Mouse (Mus musculus): ENCODE measurements around the gene Isg15.

Gene Isg15

DNA sequence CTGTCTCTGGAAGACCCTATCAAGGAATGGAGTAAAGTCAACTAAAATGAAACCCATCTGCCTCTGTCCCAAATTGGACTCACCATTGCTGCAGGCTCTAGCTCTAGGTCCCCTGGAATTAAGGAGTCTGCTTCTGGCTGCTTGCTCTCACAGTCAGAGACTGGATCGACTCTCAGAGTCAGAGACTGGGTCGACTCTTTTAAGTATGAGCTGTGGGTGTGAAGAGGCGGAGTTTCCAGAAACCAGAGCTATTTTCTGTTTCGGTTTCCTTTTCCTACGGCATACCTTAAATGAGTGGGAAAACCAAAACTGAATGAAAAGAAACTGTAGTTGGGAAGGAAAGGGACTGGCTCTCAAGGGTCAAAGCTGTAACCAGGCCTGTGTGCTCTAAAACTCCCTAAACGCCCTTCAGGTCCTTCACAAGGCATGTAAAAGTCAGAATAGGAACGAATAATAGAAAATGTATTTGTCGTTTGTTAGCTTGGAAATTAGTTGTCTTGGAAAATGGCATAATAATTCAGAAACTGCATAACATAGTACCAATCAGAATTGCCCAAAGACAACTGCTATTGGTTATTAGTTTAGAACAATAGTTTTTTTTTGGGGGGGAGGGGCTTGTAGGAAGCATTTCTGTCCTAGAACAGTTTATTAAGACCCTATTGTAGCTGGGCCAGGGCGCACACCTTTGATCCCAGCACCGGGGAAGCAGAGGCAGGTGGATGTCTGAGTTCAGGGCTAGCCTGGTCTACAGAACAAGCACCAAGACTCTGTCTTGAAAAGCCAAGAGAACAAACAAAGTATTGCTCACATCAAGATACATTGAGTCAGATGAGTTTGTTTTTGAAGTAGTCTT, at the start of gene Isg15:
Gene Isg15, minus strand, starts transcription at position 196 of the 853 bp plus-strand sequence.
- in situ Hi-C loops (cut with MboI, MseI), result no loop called here

- in situ Hi-C loops (cut with MboI, MseI), result loop anchor here (5.0 kb wide), 1 partner anchor 63 kb away; no protein-coding TSS in a partner anchor
Observed at GRCm38 (mm10) chr4:156249567-156249966, 48.9 kb upstream of the Isg15 start.

GRCm38 (mm10) chr4:156236651-156237447, 36.2 kb upstream of the Isg15 start:
- in situ Hi-C loops (cut with MboI, MseI), result no loop called here

DNA sequence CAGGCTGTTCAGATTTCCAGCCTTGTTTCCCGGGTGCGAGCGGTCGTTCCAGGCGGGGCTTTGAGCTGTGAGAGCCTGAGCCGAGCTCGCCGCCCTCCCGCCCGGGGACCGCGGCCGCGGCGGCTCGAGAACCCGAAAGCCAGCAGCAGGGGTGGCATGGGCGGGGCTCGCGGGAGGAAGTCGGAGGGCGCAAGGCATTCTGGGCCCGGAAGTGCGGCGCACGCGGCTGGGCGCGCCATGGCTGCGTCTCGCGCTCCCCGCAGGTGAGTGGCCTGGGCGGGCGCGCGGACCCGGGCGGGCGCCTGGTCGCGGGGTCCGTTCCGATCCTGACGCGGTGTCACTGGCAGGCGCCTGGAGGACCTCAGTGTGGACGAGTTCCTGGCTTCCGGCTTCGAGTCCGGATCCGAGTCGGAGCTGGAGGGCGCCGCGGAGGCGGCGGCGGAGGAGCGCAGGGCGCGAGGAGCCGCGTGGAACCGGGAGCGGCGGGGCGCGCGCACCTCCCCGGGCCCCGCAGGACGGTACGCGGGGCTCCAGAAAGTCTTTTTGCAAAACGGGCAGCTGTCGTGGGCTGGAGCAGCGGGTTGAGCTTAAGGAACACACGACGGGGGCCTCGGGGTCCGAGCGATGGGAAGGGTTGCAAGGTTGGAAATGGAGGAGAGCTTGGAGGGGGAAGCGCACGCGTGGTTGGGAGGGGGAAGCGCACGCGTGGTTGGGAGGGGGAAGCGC, 35.4 kb upstream of the Isg15 start, which contains the start of gene Noc2l:
Gene Noc2l, plus strand, starts transcription at position 203 of the 726 bp plus-strand sequence.
- in situ Hi-C loops (cut with MboI, MseI), result no loop called here

- in situ Hi-C loops (cut with MboI, MseI), result no loop called here
Observed at GRCm38 (mm10) chr4:156235360-156235770, 34.7 kb upstream of the Isg15 start.

DNA sequence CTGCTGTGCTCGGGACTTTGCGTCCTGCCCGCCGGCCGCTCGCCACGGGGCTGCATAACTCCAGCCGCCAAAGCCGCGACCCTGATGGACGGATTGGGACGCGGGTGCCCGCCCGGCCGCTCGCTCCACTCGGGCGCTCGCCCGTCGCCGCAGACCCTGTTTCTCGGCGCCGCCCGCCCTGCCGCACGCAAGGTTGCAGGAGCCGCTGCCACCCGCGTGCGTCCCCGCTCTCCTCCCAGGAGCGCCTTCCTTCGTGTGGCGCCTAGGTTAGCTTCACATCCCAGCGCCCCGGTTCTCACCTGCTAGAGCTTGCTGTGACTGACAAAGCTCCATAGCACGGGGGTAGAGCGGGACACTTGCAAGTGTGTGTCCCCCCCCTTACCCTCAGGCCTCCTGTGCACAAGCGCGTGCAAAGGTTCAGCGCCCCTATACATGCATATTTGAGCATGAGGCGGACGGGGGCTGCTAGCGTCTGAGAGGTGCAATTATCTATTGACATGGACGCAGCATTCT, 34.1 kb upstream of the Isg15 start, which contains the start of gene Plekhn1:
Gene Plekhn1, minus strand, starts transcription at position 157 of the 513 bp plus-strand sequence.
- in situ Hi-C loops (cut with MboI, MseI), result no loop called here

DNA sequence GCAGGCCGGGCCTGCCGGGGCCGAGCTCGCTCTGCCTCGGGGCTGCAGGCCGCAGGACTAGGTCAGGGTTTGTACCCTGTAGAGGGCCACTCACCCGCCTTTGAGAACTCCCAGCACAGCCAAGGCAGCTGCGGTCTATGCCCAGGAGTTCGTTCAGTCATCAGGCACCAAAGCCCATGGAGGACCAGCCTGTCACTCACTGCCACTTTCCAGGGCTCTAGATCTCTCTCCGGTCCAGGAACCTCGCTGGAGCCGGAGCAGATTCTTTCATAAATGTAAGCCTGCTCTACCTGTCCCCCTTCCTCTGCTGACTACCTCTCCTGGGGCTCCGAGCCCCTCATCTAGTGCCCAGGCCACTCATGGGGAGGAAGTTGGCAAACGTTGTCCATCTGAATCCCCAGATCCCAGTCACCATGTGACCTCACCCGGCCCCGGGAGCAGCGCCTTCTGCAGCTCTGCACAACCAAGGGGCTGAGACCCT, 33.4 kb upstream of the Isg15 start:
- in situ Hi-C loops (cut with MboI, MseI), result no loop called here

- in situ Hi-C loops (cut with MboI, MseI), result no loop called here
Observed at GRCm38 (mm10) chr4:156228393-156229024, 27.9 kb upstream of the Isg15 start.

DNA sequence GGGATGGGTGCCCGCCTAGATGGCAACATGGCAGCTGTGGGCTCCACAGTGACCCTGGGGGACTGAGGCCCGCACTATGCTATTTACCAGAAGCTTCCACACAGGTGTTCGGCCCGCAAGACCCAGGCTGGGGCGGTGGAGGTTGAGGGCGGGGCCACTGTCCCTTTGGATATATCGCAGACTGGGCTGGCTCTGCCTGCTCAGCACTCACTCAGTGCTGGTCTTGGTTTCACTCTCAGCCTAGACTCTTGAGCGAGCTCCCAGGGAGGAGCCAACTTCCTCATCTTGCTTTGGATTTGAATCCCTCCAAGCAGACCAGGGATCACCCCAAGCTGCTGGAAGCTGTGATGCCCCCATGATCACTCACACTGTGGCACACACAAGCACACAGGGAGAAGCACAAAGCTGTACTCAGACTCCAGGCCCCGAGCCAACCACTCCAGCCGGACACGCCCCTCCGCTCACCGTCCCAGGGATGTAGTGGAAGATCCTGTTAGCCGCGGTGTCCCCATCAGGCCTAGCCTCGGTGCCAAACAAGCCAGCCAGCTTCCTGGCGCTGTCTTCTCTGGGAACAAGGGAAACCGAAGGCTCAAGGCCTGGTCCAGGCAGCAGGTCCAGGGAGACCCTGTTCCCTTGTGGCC, 27.3 kb upstream of the Isg15 start:
- in situ Hi-C loops (cut with MboI, MseI), result no loop called here

DNA sequence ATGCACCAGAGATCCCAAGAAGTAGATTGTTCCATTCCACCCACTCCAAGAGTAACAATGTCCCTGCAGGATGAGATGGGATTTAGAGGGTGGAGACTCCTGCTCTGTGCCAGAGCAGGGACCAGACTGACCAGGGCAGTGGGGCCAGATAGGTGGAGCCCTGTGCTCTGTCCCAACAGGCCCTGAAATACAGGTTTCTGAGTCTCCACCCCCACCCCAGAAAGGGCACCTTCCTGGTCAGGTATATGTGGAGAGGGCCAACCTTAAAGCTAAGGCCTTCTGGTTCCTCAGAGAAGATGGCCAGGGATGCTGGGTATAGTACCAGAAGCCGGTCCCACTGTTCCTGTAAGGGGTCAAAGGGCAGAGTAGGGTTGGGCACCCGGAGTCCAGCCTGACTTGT, 23.7 kb upstream of the Isg15 start:
- in situ Hi-C loops (cut with MboI, MseI), result no loop called here

- in situ Hi-C loops (cut with MboI, MseI), result no loop called here
Observed at GRCm38 (mm10) chr4:156219936-156220335, 19.3 kb upstream of the Isg15 start.

- in situ Hi-C loops (cut with MboI, MseI), result no loop called here
Observed at GRCm38 (mm10) chr4:156217838-156218237, 17.2 kb upstream of the Isg15 start.

GRCm38 (mm10) chr4:156217022-156217669, 16.5 kb upstream of the Isg15 start:
- in situ Hi-C loops (cut with MboI, MseI), result no loop called here

DNA sequence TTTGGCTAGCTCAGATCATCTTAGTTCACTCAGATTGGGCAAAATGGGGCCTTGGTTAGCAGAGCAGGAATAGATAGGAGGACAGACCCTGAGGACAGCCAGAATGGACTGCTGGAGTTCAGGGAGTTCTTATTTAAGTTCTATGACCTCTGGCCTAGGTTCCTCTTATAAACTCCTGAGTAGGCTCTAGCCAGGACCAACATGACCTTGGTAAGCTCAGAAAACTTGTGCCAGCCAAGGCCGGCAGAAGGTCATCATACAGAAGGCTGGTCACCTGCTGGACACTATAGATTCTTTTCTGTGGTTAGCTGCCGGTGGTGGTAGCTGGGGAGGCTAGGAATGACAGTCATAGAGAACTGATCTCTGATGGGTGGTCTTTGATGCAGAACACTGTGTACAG, 15.6 kb upstream of the Isg15 start:
- in situ Hi-C loops (cut with MboI, MseI), result no loop called here

- in situ Hi-C loops (cut with MboI, MseI), result no loop called here
Observed at GRCm38 (mm10) chr4:156215649-156216048, 15.0 kb upstream of the Isg15 start, which contains the start of gene Perm1. Gene Perm1 (plus strand): TSS chr4:156215868.

GRCm38 (mm10) chr4:156213134-156213533, 12.5 kb upstream of the Isg15 start:
- in situ Hi-C loops (cut with MboI, MseI), result no loop called here

DNA sequence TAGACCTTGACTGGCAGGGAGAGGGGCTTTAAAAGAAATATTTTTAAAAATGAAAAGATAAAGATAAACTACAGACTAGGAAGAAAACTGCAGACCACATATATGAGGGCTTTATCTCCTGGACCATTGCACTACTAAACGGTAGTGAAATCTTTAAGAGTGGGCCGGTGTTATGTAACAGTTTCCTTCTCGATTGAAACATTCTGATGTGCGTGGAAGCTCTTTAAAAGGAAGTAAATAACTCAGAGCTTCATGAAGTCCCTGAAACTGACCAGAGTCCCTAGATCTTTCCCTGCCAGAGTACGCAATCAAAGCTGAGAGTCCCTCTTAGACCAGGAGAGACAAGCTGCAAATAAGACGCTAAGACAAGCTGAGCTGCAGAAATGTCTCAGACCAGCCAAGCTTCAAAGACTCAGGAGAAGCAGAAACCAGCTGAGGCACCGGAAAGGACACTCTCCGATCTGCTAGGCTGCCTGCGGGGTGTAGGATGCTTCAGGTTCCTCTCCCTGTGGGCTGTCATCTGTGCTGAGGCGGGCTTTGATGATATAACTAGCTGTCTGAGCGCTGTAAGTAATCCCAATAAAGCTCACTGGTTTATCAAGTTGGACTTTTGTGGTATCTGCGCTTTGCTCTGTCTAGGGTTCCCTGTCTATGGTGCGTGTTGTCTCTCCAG, 9.5 kb upstream of the Isg15 start:
- in situ Hi-C loops (cut with MboI, MseI), result no loop called here

DNA sequence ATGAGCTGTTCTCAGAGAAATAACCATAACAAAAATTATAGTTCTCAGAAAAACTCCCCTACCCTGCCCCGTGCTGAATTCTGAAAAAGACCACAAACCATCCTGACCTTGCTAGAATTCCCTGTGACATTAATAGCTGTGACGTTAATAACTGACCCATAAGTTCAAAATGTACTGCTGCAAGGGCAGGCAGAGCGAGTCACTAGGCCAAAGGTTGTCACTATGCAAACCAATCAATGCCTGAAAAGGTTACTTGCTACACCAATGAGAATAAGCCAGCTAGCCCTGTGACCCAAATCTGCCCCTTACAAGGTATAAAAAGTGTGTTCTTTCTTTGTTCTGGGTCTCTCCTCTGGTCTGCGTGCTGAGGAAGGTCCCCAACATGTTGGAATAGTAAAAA, 8.3 kb upstream of the Isg15 start:
- in situ Hi-C loops (cut with MboI, MseI), result no loop called here

GRCm38 (mm10) chr4:156203413-156204131, 3.0 kb upstream of the Isg15 start:
- in situ Hi-C loops (cut with MboI, MseI), result no loop called here

Data from T-helper 1 cell (primary cell).